Mouse (Mus musculus) heart, embryonic 15.5 days (tissue): ENCODE results near the gene Cic. TPM values are rescaled to one million over a fixed set of nuclear protein-coding genes. Genes with fewer than 3 reads are reported as not detected.

Experiments
- ATAC-seq: fragments of 200-750 bp; cut with Nextera tagmentation; replicated peaks from 2 replicates; pipeline ENCODE4 v1.8.0; 2017; ENCODE audit warnings: low read depth, moderate TSS enrichment; ENCODE audit not compliant: insufficient number of reproducible peaks, insufficient read depth, low FRiP score
- H3K27ac ChIP-seq: fragments of 300-500 bp; sonication (generic); 2 replicates; pipeline ENCODE4 v1.5.1; 2015; ENCODE audit warnings: mild to moderate bottlenecking, inconsistent platforms
- H3K27me3 ChIP-seq: fragments of 300-500 bp; sonication (generic); 2 replicates; pipeline ENCODE4 v1.6.1; 2015; ENCODE audit warnings: inconsistent platforms
- H3K36me3 ChIP-seq: fragments of 300-500 bp; sonication (generic); 2 replicates; pipeline ENCODE4 v1.6.1; 2015; ENCODE audit warnings: mild to moderate bottlenecking, inconsistent platforms
- H3K4me1 ChIP-seq: fragments of 300-500 bp; sonication (generic); replicated peaks from 2 replicates; pipeline ENCODE4 v1.6.1; 2015; ENCODE audit warnings: inconsistent platforms
- H3K4me2 ChIP-seq: fragments of 300-500 bp; sonication (generic); 2 replicates; pipeline ENCODE4 v1.6.1; 2015; ENCODE audit warnings: inconsistent platforms, mild to moderate bottlenecking, moderate library complexity
- H3K4me3 ChIP-seq: fragments of 300-500 bp; sonication (generic); 2 replicates; pipeline ENCODE4 v1.5.1; 2015; ENCODE audit warnings: mild to moderate bottlenecking, inconsistent platforms
- H3K9ac ChIP-seq: fragments of 300-500 bp; sonication (generic); 2 replicates; pipeline ENCODE4 v1.6.1; 2015; ENCODE audit warnings: mild to moderate bottlenecking, inconsistent platforms
- H3K9me3 ChIP-seq: fragments of 300-500 bp; sonication (generic); replicated peaks from 2 replicates; pipeline ENCODE4 v1.6.1; 2016; ENCODE audit warnings: inconsistent platforms
- WGBS: fragments of 180-500 bp; shearing (Covaris S2); methylation state at CpG from one replicate; pipeline ENCODE4 v1.1.7; 2015; ENCODE audit warnings: mixed read lengths; 5-methylcytosine and 5-hydroxymethylcytosine counted together
- polyA plus RNA-seq: library from polyadenylated mRNA; unstranded; fragments of >200 nt; fragmentation: Nextera tagmentation; extraction: Ambion mirVana; gene quantifications from 2 replicates; pipeline ENCODE4 v1.2.1, GENCODE M21; 2015

The Cic gene
- polyA plus RNA-seq, 1 experiment from 2014 or later, result 22.9 TPM

DNA sequence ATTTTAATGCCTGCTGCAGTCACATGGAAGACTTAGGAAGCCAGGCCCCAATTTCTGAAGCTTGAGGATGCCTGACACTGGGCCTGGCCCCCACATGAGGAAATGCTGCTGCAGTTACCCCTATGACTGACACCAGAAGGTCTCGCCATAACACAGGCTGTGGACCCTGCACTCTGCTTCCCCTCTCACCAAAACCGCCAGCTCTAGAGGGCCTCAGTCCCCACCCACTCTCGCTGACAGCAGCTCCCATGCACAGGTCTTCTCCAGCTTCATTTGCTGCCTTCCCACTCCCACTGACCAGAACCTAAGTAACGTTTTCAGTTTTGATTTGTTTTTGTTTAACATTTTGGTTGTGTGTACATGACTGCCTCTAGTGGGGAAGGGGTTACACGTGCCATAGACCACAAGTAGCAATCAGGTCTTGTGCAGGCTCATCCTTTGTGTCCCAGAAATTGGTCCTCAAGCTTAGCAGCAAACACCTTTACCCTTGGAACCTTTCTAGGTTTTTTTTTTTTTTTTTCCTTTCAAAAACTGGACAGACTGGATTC, 35.3 kb upstream of the Cic start:
- no peaks in the 10 kb centered on the region for H3K27me3 ChIP-seq
- H3K36me3 ChIP-seq, result peaks cover 72% of the 10 kb centered on the region
- H3K27ac ChIP-seq, result no peak overlapping the region
- WGBS, result 57% methylated on average over 5 of the region's 5 CpGs
- H3K9ac ChIP-seq, result no peak overlapping the region
- H3K4me2 ChIP-seq, result no peak overlapping the region
- H3K4me3 ChIP-seq, result no peak overlapping the region
- H3K9me3 ChIP-seq, result no peaks in the 10 kb centered on the region
- peaks cover 19% of the 10 kb centered on the region for H3K4me1 ChIP-seq
- ATAC-seq, result no peak

GRCm38 (mm10) chr7:25233061-25233460, 34.4 kb upstream of the Cic start:
- Histone ChIP-seq H3K27ac (no peak overlapping the region), H3K4me2 (no peak overlapping the region), H3K27me3 (no peaks in the 10 kb centered on the region), H3K9ac (no peak overlapping the region), H3K9me3 (no peaks in the 10 kb centered on the region), H3K4me1 (peaks cover 16% of the 10 kb centered on the region), H3K4me3 (no peak overlapping the region), H3K36me3 (peaks cover 63% of the 10 kb centered on the region)
- no peak for ATAC-seq
- 77% methylated on average over 2 of the region's 2 CpGs for WGBS

DNA sequence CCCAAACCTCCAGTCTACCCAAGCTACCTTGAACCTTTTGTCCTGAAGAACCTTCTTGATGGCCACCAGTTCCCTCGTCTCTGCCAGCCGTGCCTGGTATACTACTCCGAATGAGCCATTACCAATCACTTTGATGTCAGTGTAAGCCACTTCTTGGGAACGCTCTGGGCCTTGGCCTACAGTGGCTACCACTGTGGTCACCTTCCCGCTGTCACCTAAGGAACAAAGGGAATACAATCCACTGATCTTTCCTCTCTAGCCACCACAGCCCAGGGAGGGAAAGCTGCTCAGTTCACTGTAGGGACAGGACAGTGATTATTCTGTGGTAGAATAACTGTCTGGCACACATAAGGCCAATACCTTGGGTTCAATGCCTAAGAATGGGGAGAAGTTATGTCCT, 32.0 kb upstream of the Cic start:
- ATAC-seq, result no peak
- H3K27ac ChIP-seq, result no peak overlapping the region
- H3K4me1 ChIP-seq, result peaks cover 27% of the 10 kb centered on the region
- no peak overlapping the region for H3K4me2 ChIP-seq
- H3K9me3 ChIP-seq, result no peaks in the 10 kb centered on the region
- no peak overlapping the region for H3K9ac ChIP-seq
- H3K4me3 ChIP-seq, result no peak overlapping the region
- peaks cover 39% of the 10 kb centered on the region for H3K36me3 ChIP-seq
- 88% methylated on average over 5 of the region's 5 CpGs for WGBS
- H3K27me3 ChIP-seq, result no peaks in the 10 kb centered on the region

- H3K4me1 ChIP-seq, result peaks cover 39% of the 10 kb centered on the region
- peak within 1 kb of the TSS; percentile 82 for H3K4me3 ChIP-seq
- H3K4me2 ChIP-seq, result peak within 1 kb of the TSS; percentile 79
- H3K36me3 ChIP-seq, result peaks cover 20% of the 10 kb centered on the region
- under 1% methylated on average over 73 of the region's 76 CpGs for WGBS
- ATAC-seq, result peak; percentile 85
- H3K27ac ChIP-seq, result peak within 1 kb of the TSS; percentile 91
- H3K9me3 ChIP-seq, result no peaks in the 10 kb centered on the region
- peak within 1 kb of the TSS; percentile 97 for H3K9ac ChIP-seq
- no peaks in the 10 kb centered on the region for H3K27me3 ChIP-seq
Measured at GRCm38 (mm10) chr7:25237249-25238014, 30.1 kb upstream of the Cic start, which contains the start of gene Gsk3a. Gene Gsk3a, minus strand, starts transcription at chr7:25237851.

- peak overlapping the region; percentile 97 for H3K9ac ChIP-seq
- no peaks in the 10 kb centered on the region for H3K9me3 ChIP-seq
- H3K4me2 ChIP-seq, result peak overlapping the region; percentile 79
- peak; percentile 89 for ATAC-seq
- peaks cover 44% of the 10 kb centered on the region for H3K4me1 ChIP-seq
- no peaks in the 10 kb centered on the region for H3K27me3 ChIP-seq
- peak overlapping the region; percentile 91 for H3K27ac ChIP-seq
- under 1% methylated on average over 23 of the region's 23 CpGs for WGBS
- peaks cover 19% of the 10 kb centered on the region for H3K36me3 ChIP-seq
- H3K4me3 ChIP-seq, result peak overlapping the region; percentile 82
Measured at GRCm38 (mm10) chr7:25238015-25238706, 29.3 kb upstream of the Cic start.

GRCm38 (mm10) chr7:25238829-25239623, 28.5 kb upstream of the Cic start:
- Histone ChIP-seq H3K4me2 (peak overlapping the region; percentile 79), H3K36me3 (peaks cover 18% of the 10 kb centered on the region), H3K4me1 (peaks cover 49% of the 10 kb centered on the region), H3K27ac (peak overlapping the region; percentile 91), H3K9me3 (no peaks in the 10 kb centered on the region), H3K4me3 (peak overlapping the region; percentile 82), H3K9ac (peak overlapping the region; percentile 54), H3K27me3 (no peaks in the 10 kb centered on the region)
- peak; percentile 48 for ATAC-seq
- WGBS, result 2% methylated on average over 30 of the region's 30 CpGs

- peaks cover 61% of the 10 kb centered on the region for H3K4me1 ChIP-seq
- WGBS, result 60% methylated on average over 7 of the region's 7 CpGs
- H3K27me3 ChIP-seq, result no peaks in the 10 kb centered on the region
- no peak overlapping the region for H3K9ac ChIP-seq
- H3K27ac ChIP-seq, result peak overlapping the region; percentile 45; the same call in 1 of the 2 replicates
- no peaks in the 10 kb centered on the region for H3K9me3 ChIP-seq
- peaks cover 27% of the 10 kb centered on the region for H3K36me3 ChIP-seq
- no peak overlapping the region for H3K4me3 ChIP-seq
- ATAC-seq, result no peak
- no peak overlapping the region for H3K4me2 ChIP-seq
Measured at GRCm38 (mm10) chr7:25240631-25241030, 26.9 kb upstream of the Cic start.

DNA sequence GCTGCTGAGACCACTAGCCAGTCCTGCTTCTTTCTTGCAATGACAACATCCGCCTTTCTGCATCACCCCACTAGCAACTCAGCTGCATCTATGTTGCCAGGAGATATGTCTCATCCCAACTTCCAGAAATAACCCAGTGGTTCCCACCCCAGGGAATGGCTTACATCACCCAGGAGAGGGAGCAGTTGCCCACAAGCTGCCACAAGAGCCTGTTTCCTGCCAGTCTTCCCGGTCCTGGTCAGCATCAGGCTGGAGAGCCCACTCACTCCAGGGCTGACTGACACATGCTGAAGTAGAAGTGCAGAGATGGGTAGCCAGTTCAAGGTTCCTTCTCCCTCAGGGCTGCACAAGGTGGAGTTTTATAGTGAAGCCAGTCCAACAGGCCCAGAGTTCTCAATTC, 26.4 kb upstream of the Cic start:
- Histone ChIP-seq H3K4me3 (no peak overlapping the region), H3K9me3 (no peaks in the 10 kb centered on the region), H3K9ac (peak overlapping the region; percentile 5; the same call in 1 of the 2 replicates), H3K27ac (peak overlapping the region; percentile 45), H3K4me1 (peaks cover 61% of the 10 kb centered on the region), H3K4me2 (no peak overlapping the region), H3K36me3 (peaks cover 31% of the 10 kb centered on the region), H3K27me3 (no peaks in the 10 kb centered on the region)
- 15% methylated on average over 2 of the region's 2 CpGs for WGBS
- no peak for ATAC-seq

GRCm38 (mm10) chr7:25243361-25243760, 24.1 kb upstream of the Cic start:
- H3K36me3 ChIP-seq, result peaks cover 31% of the 10 kb centered on the region
- no peak overlapping the region for H3K27ac ChIP-seq
- no peak overlapping the region for H3K9ac ChIP-seq
- H3K27me3 ChIP-seq, result no peaks in the 10 kb centered on the region
- H3K9me3 ChIP-seq, result no peaks in the 10 kb centered on the region
- no peak for ATAC-seq
- WGBS, result 82% methylated on average over 4 of the region's 4 CpGs
- no peak overlapping the region for H3K4me2 ChIP-seq
- H3K4me1 ChIP-seq, result peaks cover 75% of the 10 kb centered on the region
- H3K4me3 ChIP-seq, result no peak overlapping the region

- no peak for ATAC-seq
- no peaks in the 10 kb centered on the region for H3K9me3 ChIP-seq
- H3K4me3 ChIP-seq, result no peak overlapping the region
- H3K9ac ChIP-seq, result 0 out of 2 replicates have a peak overlapping the region, but pooled peaks have one; percentile 23
- H3K4me1 ChIP-seq, result peaks cover 64% of the 10 kb centered on the region
- WGBS, result 86% methylated on average over 30 of the region's 30 CpGs
- peak overlapping the region; percentile 96; the same call in 1 of the 2 replicates for H3K27ac ChIP-seq
- peaks cover 31% of the 10 kb centered on the region for H3K36me3 ChIP-seq
- no peaks in the 10 kb centered on the region for H3K27me3 ChIP-seq
- H3K4me2 ChIP-seq, result no peak overlapping the region
Measured at GRCm38 (mm10) chr7:25244562-25245369, 22.7 kb upstream of the Cic start.
